ENCODE assay signal across 8 mouse cellular contexts in genomic region chr1:39947179-39947578, GRCm38 (mm10). TPM values are rescaled to one million over a fixed set of nuclear protein-coding genes. Genes with fewer than 3 reads are reported as not detected.
DNase-seq lines count a peak whose midpoint lies in the region; ATAC-seq lines count a peak whose summit lies in the region.

No protein-coding gene starts in this region.

- H3K9ac ChIP-seq in forebrain, embryonic 16.5 days (replicated peaks; ENCODE audit: low read depth, low read length) = no peak overlapping the region
- no peak overlapping the region for H3K9ac ChIP-seq in midbrain, embryonic 12.5 days (replicated peaks)

- peak overlapping the region; percentile 78 for H3K27ac ChIP-seq in forebrain, embryonic 16.5 days (ENCODE audit: low read length)
- peak overlapping the region; percentile 85 for H3K27ac ChIP-seq in midbrain, embryonic 12.5 days (replicated peaks)

- H3K36me3 ChIP-seq in forebrain, embryonic 16.5 days (ENCODE audit: control insufficient read depth, insufficient read depth) = no peaks in the 10 kb centered on the region
- no peaks in the 10 kb centered on the region for H3K36me3 ChIP-seq in midbrain, embryonic 12.5 days

- peak overlapping the region; percentile 16 for H3K4me2 ChIP-seq in forebrain, embryonic 16.5 days (ENCODE audit: low read length)
- no peak overlapping the region for H3K4me2 ChIP-seq in midbrain, embryonic 12.5 days (replicated peaks)

- DNase-seq in cerebellum, adult 11 months = peak; percentile 45
- no peak for DNase-seq in cerebellum, postnatal 4 days (ENCODE audit: low spot score in 2 of 2)
- peak; percentile 57 to 59 for DNase-seq in cerebellum, adult 18-20 months
- DNase-seq in testis, postnatal 10 days (ENCODE audit: low spot score) = no peak
- no peak for DNase-seq in lung, adult 18-20 months

- no peaks in the 10 kb centered on the region for H3K27me3 ChIP-seq in forebrain, embryonic 16.5 days (replicated peaks; ENCODE audit: control insufficient read depth, insufficient read depth, low read length)
- no peaks in the 10 kb centered on the region for H3K27me3 ChIP-seq in midbrain, embryonic 12.5 days

- 21% methylated on average over 6 of the region's 6 CpGs for WGBS in forebrain, embryonic 16.5 days
- WGBS in midbrain, embryonic 12.5 days = 61% methylated on average over 6 of the region's 6 CpGs

- H3K9me3 ChIP-seq in forebrain, embryonic 16.5 days (ENCODE audit: control insufficient read depth, low read length) = no peaks in the 10 kb centered on the region
- no peaks in the 10 kb centered on the region for H3K9me3 ChIP-seq in midbrain, embryonic 12.5 days

- H3K4me3 ChIP-seq in forebrain, embryonic 16.5 days (replicated peaks; ENCODE audit: low read length) = no peak overlapping the region
- no peak overlapping the region for H3K4me3 ChIP-seq in midbrain, embryonic 12.5 days

- ATAC-seq in forebrain, embryonic 16.5 days = 0 out of 2 replicates have a peak, but pooled peaks have one; percentile 10
- ATAC-seq in midbrain, embryonic 12.5 days (ENCODE audit: low FRiP score, low read depth) = no peak
- ATAC-seq in monocyte, adult 5-6 weeks (replicated peaks; ENCODE audit: insufficient number of reproducible peaks, low FRiP score, low TSS enrichment, poor library complexity, severe bottlenecking) = no peak

- H3K4me1 ChIP-seq in forebrain, embryonic 16.5 days (replicated peaks; ENCODE audit: control insufficient read depth, insufficient read depth, low read length) = peaks cover 88% of the 10 kb centered on the region
- H3K4me1 ChIP-seq in midbrain, embryonic 12.5 days = peaks cover 92% of the 10 kb centered on the region

RNA-seq across cellular contexts. Expression of gene Map4k4, which starts 46.5 kb away (rescaled TPM):
- polyA plus RNA-seq in forebrain, embryonic 16.5 days (2015; fragmentation: Nextera tagmentation; extraction: Ambion mirVana) = 38.5 and 49.5 TPM in 2 replicates
- polyA plus RNA-seq in midbrain, embryonic 12.5 days (2016; fragmentation: Nextera tagmentation; extraction: Ambion mirVana) = 68.8 and 71.5 TPM in 2 replicates
- total RNA-seq in monocyte, adult 5-6 weeks (2017) = 327 to 401 TPM (median 363 TPM) in 3 replicates

Comparison
In these comparisons a context has a peak if more than half of its experiments do, and no peak if none do; other contexts are left out.
1. DNase-seq: peak in cerebellum, adult 11 months (single experiment) and cerebellum, adult 18-20 months (2 of 2); none in cerebellum, postnatal 4 days (0 of 2), testis, postnatal 10 days (single experiment) and lung, adult 18-20 months (0 of 2).